ENCODE assay signal across 16 mouse cellular contexts in the genomic region with DNA sequence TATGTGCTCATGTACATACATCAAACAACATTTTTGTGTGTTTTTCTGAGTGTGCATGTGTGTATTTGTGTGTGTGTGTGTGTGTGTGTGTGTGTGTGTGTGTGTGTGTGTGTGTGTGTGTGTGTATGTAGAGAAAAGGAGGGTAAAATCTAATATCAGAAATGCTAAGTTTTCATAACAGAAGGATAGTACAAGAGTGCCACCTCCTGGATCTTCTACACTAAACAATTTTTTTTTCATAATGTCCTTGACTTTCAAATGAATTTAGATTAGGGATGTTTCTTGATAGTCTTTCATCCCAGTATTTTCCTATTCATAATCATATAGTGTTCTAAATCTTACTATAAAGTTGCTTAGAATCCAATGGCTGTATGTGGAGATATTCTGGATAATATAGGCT.
DNase-seq lines count a peak whose midpoint lies in the region; ATAC-seq and TF ChIP-seq lines count a peak whose summit lies in the region.
"Had no signal": no experiment of that assay in that cellular context is flagged by ENCODE, and none has a peak within 500 bp of the region (broad histone marks: within the 10 kb centered on the region; RNA-seq: fewer than 3 reads in every experiment).

No protein-coding gene starts in this region.

- H3K27ac ChIP-seq in forebrain, postnatal 0 days (ENCODE audit: low read depth, low read length), result no peak overlapping the region
- no peak overlapping the region for H3K27ac ChIP-seq in forebrain, embryonic 12.5 days
- H3K27ac ChIP-seq: limb, embryonic 15.5 days; stomach, embryonic 15.5 days had no signal

- H3K36me3 ChIP-seq in forebrain, postnatal 0 days (ENCODE audit: insufficient read depth), result no peaks in the 10 kb centered on the region
- no peaks in the 10 kb centered on the region for H3K36me3 ChIP-seq in forebrain, embryonic 12.5 days (replicated peaks)
- H3K36me3 ChIP-seq: heart, embryonic 12.5 days; limb, embryonic 15.5 days; stomach, embryonic 15.5 days had no signal

- no peak overlapping the region for H3K9ac ChIP-seq in forebrain, postnatal 0 days
- no peak overlapping the region for H3K9ac ChIP-seq in forebrain, embryonic 12.5 days
- H3K9ac ChIP-seq: heart, embryonic 12.5 days; limb, embryonic 15.5 days; stomach, embryonic 15.5 days had no signal

- DNase-seq in forebrain, postnatal 0 days, result peak; percentile 69
- peak; percentile 8 to 10 for DNase-seq in left cerebral cortex, postnatal 14 days (ENCODE audit: low spot score in 2 of 2)
- no peak for DNase-seq in left cerebral cortex, postnatal 4 days
- peak; percentile 11 for DNase-seq in MEL-GATA-1-ER (ENCODE audit: extremely low read depth, low read depth)
- peak; percentile 6 for DNase-seq in retina, adult 2 months (ENCODE audit: low read depth, low spot score)
- no peak for DNase-seq in gastrocnemius, postnatal 10 days
- DNase-seq: adrenal gland, adult 2 months; right cerebral cortex, postnatal 25 days; thymus, postnatal 36 days had no signal

- H3K9me3 ChIP-seq in forebrain, postnatal 0 days (ENCODE audit: low read length), result no peaks in the 10 kb centered on the region
- no peaks in the 10 kb centered on the region for H3K9me3 ChIP-seq in forebrain, embryonic 12.5 days
- H3K9me3 ChIP-seq: heart, embryonic 12.5 days; limb, embryonic 15.5 days; stomach, embryonic 15.5 days had no signal

- no peak overlapping the region for H3K4me3 ChIP-seq in forebrain, postnatal 0 days (ENCODE audit: low read depth, low read length)
- H3K4me3 ChIP-seq in forebrain, embryonic 12.5 days (replicated peaks), result no peak overlapping the region
- H3K4me3 ChIP-seq: heart, embryonic 12.5 days; limb, embryonic 15.5 days; stomach, embryonic 15.5 days had no signal

- H3K4me2 ChIP-seq in forebrain, postnatal 0 days (ENCODE audit: low read depth), result no peak overlapping the region
- no peak overlapping the region for H3K4me2 ChIP-seq in forebrain, embryonic 12.5 days
- H3K4me2 ChIP-seq: heart, embryonic 12.5 days; limb, embryonic 15.5 days; stomach, embryonic 15.5 days had no signal

- no peaks in the 10 kb centered on the region for H3K4me1 ChIP-seq in forebrain, postnatal 0 days (ENCODE audit: insufficient read depth)
- no peaks in the 10 kb centered on the region for H3K4me1 ChIP-seq in forebrain, embryonic 12.5 days
- H3K4me1 ChIP-seq: heart, embryonic 12.5 days; limb, embryonic 15.5 days; stomach, embryonic 15.5 days had no signal

- intact Hi-C loops in left cerebral cortex, postnatal 14 days (cut with DNase I), result loop anchor here (10.0 kb wide), 1 partner anchor 1883 kb away; the partner anchor contains the start of gene Pcdh9
- intact Hi-C loops in left cerebral cortex, postnatal 4 days (cut with DNase I), result loop anchor here (10.0 kb wide), 1 partner anchor 1883 kb away; the partner anchor contains the start of gene Pcdh9

- peak; percentile 62 for TF ChIP-seq CTCF in forebrain, postnatal 0 days (IDR thresholded peaks at IDR 0.05; ENCODE audit: low read depth)

- ATAC-seq in forebrain, postnatal 0 days, result 0 out of 2 replicates have a peak, but pooled peaks have one; percentile 29
- ATAC-seq in forebrain, embryonic 12.5 days (ENCODE audit: low FRiP score), result no peak
- ATAC-seq in CD4-positive, CD25-positive, alpha-beta regulatory T cell, adult 4 months, result no peak
- ATAC-seq: lung, postnatal 0 days had no signal

- H3K27me3 ChIP-seq in forebrain, postnatal 0 days (ENCODE audit: insufficient read depth, low read length), result no peaks in the 10 kb centered on the region
- H3K27me3 ChIP-seq in forebrain, embryonic 12.5 days, result no peaks in the 10 kb centered on the region
- H3K27me3 ChIP-seq: CH12.LX; heart, embryonic 12.5 days; limb, embryonic 15.5 days; stomach, embryonic 15.5 days had no signal

Comparison
In these comparisons a context has a peak if more than half of its experiments do, and no peak if none do; other contexts are left out.
1. DNase-seq: peak in forebrain, postnatal 0 days (single experiment), left cerebral cortex, postnatal 14 days (2 of 2), MEL-GATA-1-ER (single experiment) and retina, adult 2 months (single experiment); none in left cerebral cortex, postnatal 4 days (single experiment) and gastrocnemius, postnatal 10 days (single experiment).